Mouse (Mus musculus) retina, postnatal 7 days (tissue): ENCODE data around the gene Inha.

ENCODE experiments used
- DNase-seq: peaks from one replicate; pipeline ENCODE4 v3.0.0-alpha.2; 2012; ENCODE audit warnings: low read depth, low spot score

The Inha gene

DNA sequence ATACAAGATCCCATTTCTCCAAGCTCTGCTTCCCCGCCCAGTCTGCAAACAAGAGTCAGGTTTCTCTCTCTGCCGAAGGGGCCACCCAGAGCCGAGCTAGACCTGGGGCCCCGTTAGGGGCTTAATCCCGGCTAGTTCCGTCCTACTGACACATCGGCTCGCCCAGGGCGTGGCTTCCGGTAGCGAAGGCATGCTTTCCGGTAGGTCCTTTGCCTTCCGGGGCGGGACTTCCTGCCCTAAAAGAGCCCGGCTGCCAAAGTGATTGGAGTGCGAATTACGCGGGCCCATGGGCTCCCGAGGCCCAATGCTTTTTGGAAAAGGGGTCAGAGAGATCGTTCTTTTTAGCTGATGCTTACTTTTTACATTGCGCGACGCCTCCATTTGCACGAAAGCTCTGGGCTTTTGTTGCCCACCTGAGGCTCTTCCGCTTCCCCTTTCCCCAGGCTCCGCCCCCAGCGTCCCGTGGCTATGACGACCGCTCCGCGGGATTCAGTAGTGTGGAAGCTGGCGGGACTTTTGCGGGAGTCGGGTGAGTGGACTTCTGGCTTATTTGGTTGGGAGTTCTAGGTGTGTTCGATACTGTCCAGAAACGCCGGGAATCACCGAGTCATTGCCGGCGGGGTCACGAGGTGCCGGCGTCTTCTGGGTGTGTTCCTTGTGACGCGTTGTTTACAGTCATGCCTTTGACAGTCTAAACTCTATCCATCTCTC is 14.6 kb downstream of the Inha start, which contains the start of gene Stk11ip:
Stk11ip (plus strand) TSS at position 209 of the 711 bp plus-strand sequence.
- peak; percentile 92 for DNase-seq

DNA sequence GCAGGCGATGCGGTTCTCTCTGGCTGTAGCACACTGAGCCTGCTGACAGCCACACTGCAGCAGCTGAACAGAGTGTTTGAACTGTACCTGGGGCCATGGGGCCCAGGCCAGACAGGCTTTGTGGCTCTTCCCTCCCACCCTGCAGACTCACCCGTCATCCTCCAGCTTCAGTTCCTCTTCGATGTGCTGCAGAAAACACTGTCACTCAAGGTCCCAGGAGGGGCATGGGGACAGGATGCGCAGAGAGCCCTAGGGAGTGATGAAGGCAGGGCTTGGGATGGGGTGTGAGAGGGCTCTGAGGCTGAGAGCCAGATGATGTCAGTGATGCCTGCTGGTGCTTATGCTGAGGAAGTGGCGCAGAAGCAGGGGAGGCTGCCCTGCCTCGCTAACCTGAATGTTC is 17.8 kb downstream of the Inha start:
- no peak for DNase-seq

GRCm38 (mm10) chr1:75530546-75530945 is 23.7 kb downstream of the Inha start:
- DNase-seq, result no peak

DNA sequence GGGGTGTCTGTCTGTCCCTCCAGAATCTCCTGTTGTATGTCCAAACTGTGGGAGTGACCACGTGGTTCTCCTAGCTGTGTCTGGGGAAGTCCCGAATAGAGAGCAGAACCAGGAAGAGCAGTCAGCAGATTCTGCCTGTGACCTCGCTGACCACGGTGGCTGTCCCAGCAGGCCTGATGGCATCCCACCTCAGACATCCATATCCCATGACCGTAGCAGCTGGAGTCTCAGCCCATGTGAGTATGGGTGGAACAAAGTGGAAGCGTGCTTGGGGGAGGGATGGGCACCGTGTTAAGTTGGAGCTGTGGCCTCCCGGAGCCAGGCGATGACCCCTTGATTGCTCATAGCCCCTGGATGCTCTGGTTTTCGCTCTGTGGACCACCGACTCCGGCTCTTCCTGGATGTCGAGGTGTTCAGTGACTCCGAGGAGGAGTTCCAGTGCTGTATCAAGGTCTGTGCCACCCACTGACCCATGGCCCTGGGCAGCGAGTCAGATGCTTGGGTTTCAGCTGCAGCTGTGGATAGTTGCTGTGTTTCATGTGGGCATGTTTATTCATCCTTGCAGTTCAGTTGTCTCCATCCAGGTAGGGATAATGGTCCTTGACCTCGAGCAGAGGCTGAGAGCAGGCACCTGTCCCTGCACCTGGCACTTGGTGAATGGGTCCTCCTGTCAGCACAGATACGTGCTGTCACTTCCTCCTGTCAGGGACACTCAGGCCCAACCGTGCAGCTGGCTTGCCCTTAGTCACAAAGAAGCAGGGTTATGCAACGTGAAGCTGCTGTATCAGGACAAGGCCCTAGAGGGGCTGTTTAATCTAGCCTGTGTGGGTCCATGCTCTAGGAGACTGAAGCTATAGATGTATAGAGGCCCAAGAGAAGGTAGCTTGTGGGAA is 25.6 kb downstream of the Inha start:
- no peak for DNase-seq

GRCm38 (mm10) chr1:75533325-75534252 is 26.7 kb downstream of the Inha start:
- DNase-seq, result no peak

- DNase-seq, result no peak
Measured at GRCm38 (mm10) chr1:75537587-75537986, 30.7 kb downstream of the Inha start.

- no peak for DNase-seq
Measured at GRCm38 (mm10) chr1:75538597-75539190, 31.8 kb downstream of the Inha start.

GRCm38 (mm10) chr1:75541496-75541895 is 34.6 kb downstream of the Inha start:
- DNase-seq, result no peak

DNA sequence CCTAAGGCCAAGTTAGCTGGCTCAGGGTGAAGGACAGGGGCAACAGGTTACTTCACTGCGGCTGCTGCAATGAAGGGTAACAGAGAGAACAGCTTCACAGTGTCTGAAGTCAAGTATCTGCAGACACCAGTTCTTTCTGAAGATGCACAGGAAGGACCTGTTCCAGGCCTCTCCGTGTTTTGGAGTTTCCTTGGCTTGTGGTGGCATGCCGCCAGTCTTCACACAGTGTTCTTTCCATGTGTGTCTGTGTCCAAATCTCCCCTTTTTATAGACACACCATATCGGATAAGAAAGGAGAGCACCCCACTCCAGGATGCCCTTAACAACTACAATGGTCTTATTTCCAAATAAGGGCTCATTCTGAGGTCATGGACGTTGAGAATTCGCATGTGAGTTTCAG is 37.5 kb downstream of the Inha start:
- no peak for DNase-seq

DNA sequence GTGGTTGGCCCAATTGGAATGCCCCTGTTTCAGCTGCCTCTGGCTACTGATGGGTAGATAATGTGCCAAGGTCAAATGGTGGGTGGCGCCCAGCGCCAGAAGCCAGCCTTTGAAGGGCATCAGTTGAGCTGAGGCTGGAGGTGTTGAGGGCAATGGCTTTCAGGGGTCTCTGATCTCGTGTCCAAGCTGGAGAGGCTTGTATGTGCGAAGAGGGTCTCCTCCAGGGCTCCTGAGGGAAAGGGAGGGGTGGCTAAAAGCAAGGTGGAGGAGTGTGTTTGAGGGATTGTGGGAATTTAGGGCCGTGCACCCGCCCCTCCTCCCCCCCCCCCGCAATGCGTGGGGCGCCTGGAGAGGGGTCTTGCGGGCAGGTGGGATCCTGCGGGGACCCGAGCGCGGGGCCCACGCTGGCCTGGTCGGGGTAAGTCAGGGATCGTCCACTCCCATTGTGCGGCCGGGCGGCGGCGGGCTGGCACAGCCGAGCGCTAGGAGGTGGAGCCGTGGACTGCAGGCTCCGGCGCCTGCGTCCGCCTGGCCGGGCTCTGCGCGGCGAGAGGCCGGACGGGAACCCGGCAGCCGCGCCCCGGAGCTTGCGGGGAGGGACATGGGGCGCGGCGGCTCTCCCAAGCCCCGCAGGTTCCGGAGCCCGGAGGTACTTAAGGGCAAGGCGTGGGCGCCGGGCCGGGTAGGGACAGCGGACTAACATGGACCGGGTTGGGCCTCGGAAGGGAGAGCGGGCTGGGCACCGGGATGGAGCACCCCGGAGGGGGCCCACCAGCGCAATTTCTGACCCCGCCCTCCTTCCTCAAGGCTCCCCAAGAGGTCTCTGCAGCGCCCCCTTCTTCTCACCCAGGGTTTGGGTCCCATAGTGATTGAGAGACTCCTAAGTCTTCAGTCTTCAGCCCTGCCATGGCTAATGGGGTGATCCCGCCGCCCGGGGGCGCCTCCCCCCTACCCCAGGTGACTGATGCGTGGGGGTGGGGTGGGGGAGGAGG is 39.4 kb downstream of the Inha start, which contains the start of gene Slc4a3:
Slc4a3 (plus strand) TSS at position 302 of the 992 bp plus-strand sequence.
- DNase-seq, result peak; percentile 42

DNA sequence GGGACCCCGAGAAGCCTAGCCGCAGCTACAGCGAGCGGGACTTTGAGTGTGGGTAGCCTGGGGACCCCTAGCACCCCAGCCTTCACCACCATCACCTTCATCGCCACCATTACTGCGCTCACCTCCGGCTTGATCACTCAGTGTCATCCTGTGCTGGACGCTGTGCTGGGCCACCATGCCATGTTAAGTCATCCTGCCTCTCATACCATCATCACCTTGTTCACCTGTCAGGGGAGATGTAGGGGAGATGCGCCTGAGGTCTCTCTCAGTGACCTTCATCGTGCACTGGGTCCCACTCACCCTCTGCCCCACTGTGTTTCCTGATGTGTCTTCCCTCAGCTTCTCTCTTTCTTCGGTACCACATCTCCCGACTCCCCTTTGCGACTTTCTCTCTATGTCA is 40.5 kb downstream of the Inha start:
- no peak for DNase-seq

GRCm38 (mm10) chr1:75548083-75548482 is 41.2 kb downstream of the Inha start:
- no peak for DNase-seq

DNA sequence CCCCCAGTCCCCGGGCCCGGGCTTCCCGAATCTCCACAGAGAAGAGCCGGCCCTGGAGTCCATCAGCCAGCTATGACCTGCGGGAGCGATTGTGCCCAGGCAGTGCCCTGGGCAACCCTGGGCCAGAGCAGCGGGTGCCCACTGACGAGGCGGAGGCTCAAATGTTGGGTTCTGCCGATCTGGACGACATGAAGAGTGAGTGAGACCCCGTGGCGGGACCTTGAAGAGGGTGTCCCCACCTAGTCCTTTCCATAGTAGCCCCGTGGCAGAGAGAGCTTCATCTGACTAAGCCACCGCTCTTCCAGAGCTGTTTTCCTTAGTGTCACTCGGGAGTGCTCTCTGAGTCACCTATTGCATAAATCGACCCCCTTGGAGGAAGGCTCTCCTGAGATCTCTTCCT is 42.0 kb downstream of the Inha start:
- no peak for DNase-seq

DNA sequence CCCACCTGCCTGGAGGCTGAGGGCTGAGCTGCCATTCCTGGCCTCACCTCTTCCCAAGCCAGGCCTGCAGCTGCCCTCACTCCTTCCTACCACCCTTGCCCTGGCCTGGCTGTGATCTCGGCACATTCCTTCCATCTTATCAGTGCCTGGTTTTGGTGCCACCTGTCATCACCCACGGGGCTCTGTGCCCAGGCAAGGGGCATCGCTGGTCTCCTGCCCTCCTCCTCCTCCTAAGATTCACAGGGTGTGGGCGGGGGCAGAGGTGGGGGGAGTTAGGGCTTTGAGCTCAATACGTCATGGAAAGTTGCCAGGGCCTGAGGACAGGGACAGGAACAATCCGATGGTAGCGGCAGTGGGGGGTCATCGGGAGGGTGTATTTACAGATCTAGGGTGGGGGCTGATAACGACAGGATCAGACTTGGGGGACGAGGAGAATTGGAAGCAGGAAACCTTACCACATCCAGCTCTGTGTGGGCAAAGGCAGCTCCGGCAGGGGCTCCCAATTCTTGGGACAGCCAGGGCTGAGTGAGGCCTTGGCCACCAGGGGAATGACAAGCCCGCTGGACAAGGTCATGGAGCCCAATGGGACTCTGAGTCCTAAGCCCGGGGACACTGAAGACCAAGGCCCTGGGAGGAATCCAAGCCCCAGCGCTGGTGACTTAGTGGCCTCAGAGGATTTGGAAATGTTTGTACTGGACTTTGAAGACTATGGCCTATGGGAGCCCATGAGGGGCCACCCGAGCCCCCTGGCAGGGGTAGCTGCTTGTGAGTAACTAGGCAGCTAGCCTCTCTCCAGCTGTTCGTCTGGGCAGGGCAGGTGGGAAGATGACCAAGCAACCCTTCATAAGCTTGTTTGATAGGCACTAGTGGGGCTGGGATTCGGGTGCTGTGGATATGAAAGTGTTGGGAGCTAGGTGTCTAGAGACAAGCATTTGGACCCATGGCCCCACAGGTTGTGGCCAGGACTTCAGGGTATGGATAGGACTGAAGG is 42.7 kb downstream of the Inha start:
- no peak for DNase-seq

GRCm38 (mm10) chr1:75550586-75550985 is 43.7 kb downstream of the Inha start:
- DNase-seq, result no peak

- no peak for DNase-seq
Measured at GRCm38 (mm10) chr1:75555680-75556079, 48.8 kb downstream of the Inha start.

GRCm38 (mm10) chr1:75556143-75556781 is 49.4 kb downstream of the Inha start:
- DNase-seq, result no peak

DNA sequence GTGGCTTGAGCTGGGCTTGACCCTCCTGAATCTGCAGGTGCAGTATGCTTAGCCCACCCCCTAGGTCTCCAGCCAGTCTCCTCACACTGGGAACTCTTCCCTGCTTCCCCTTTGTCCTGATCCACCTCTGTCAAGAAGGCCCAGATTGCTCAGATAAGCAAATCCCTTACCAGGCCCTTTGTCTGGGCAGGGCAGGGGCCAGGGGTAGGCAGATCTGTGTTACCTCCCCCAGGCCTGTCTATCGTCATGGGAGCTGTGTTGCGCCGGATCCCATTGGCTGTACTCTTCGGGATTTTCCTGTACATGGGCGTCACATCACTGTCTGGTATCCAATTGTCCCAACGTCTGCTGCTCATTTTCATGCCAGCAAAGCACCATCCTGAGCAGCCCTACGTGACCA is 50.2 kb downstream of the Inha start:
- DNase-seq, result no peak
